Mouse (Mus musculus): Measurements from ENCODE around the gene Fbxo10. TPM values are rescaled to one million over a fixed set of nuclear protein-coding genes. Genes with fewer than 3 reads are reported as not detected.
"Not testable (repeated sequence)": the region's sequence is repeated elsewhere in the genome, so short reads cannot be mapped to it uniquely, and the experiment has no call there.

Gene Fbxo10
- total RNA-seq, 2 experiments from 2014 or later = 2.2 to 2.4 TPM

- intact Hi-C loops (cut with DNase I) = no loop called here
Observed at GRCm38 (mm10) chr4:45054862-45055261, 29.5 kb downstream of the Fbxo10 start.

GRCm38 (mm10) chr4:45047956-45048355 is 36.4 kb downstream of the Fbxo10 start:
- intact Hi-C loops (cut with DNase I) = no loop called here
- no peak for DNase-seq

More at GRCm38 (mm10) chr4:45054862-45055261, 29.5 kb downstream of the Fbxo10 start:
- DNase-seq = no peak

- intact Hi-C loops (cut with DNase I) = no loop called here
- DNase-seq = no peak
Observed at GRCm38 (mm10) chr4:45047286-45047887, 37.0 kb downstream of the Fbxo10 start.

GRCm38 (mm10) chr4:45046679-45047078 is 37.7 kb downstream of the Fbxo10 start:
- intact Hi-C loops (cut with DNase I) = no loop called here
- no peak for DNase-seq

- intact Hi-C loops (cut with DNase I) = no loop called here
- DNase-seq = no peak
Observed at GRCm38 (mm10) chr4:45040795-45041194, 43.6 kb downstream of the Fbxo10 start.

GRCm38 (mm10) chr4:45039546-45039945 is 44.9 kb downstream of the Fbxo10 start:
- DNase-seq; intact Hi-C loops (cut with DNase I): not testable (repeated sequence)

GRCm38 (mm10) chr4:45038879-45039278 is 45.5 kb downstream of the Fbxo10 start:
- intact Hi-C loops (cut with DNase I); DNase-seq: not testable (repeated sequence)

- DNase-seq = no peak
- intact Hi-C loops (cut with DNase I) = no loop called here
Observed at GRCm38 (mm10) chr4:45037455-45038410, 46.7 kb downstream of the Fbxo10 start.

GRCm38 (mm10) chr4:45036571-45036970 is 47.8 kb downstream of the Fbxo10 start:
- intact Hi-C loops (cut with DNase I) = no loop called here
- no peak for DNase-seq

- intact Hi-C loops (cut with DNase I) = no loop called here
- no peak for DNase-seq
Observed at GRCm38 (mm10) chr4:45036048-45036447, 48.4 kb downstream of the Fbxo10 start.

- DNase-seq = no peak
- intact Hi-C loops (cut with DNase I) = no loop called here
Observed at GRCm38 (mm10) chr4:45034693-45035628, 49.4 kb downstream of the Fbxo10 start.

- intact Hi-C loops (cut with DNase I) = no loop called here
- DNase-seq = no peak
Observed at GRCm38 (mm10) chr4:45032586-45032985, 51.8 kb downstream of the Fbxo10 start.

GRCm38 (mm10) chr4:45026459-45026858 is 57.9 kb downstream of the Fbxo10 start:
- DNase-seq = no peak
- intact Hi-C loops (cut with DNase I) = no loop called here

GRCm38 (mm10) chr4:45019009-45019408 is 65.4 kb downstream of the Fbxo10 start:
- intact Hi-C loops (cut with DNase I) = loop anchor here (5.0 to 10.0 kb wide), 3 partner anchors 78 to 956 kb away; no protein-coding TSS in a partner anchor
- no peak for DNase-seq

- peak; percentile 86 to 89 for DNase-seq
- intact Hi-C loops (cut with DNase I) = loop anchor here (5.0 to 10.0 kb wide), 3 partner anchors 79 to 956 kb away; no protein-coding TSS in a partner anchor
Observed at GRCm38 (mm10) chr4:45018452-45018980, 65.9 kb downstream of the Fbxo10 start, which contains the start of gene Polr1e. Gene Polr1e (plus strand): TSS chr4:45018583.

GRCm38 (mm10) chr4:45015615-45016014 is 68.8 kb downstream of the Fbxo10 start:
- intact Hi-C loops (cut with DNase I) = loop anchor here (1.0 to 10.0 kb wide), 4 partner anchors 82 to 959 kb away; no protein-coding TSS in a partner anchor
- peak in 1 of 2 experiments; percentile 46 for DNase-seq

- no peak for DNase-seq
- intact Hi-C loops (cut with DNase I) = loop anchor here (2.0 to 10.0 kb wide), 3 partner anchors 39 to 961 kb away; no protein-coding TSS in a partner anchor
Observed at GRCm38 (mm10) chr4:45013537-45013936, 70.9 kb downstream of the Fbxo10 start.

GRCm38 (mm10) chr4:45013031-45013431 is 71.4 kb downstream of the Fbxo10 start:
- intact Hi-C loops (cut with DNase I) = loop anchor here (2.0 to 10.0 kb wide), 3 partner anchors 38 to 962 kb away; no protein-coding TSS in a partner anchor

More at GRCm38 (mm10) chr4:45013031-45013431, 71.4 kb downstream of the Fbxo10 start:
- DNase-seq = no peak

Data from gastrocnemius, postnatal 36 days (tissue).